Mouse (Mus musculus) mesoderm, embryonic 11.5 days (tissue): ENCODE results near the gene Olfr494.

ENCODE experiments used
- DNase-seq: peaks from one replicate; pipeline ENCODE4 v3.0.0-alpha.2; 2012; ENCODE audit warnings: low read depth, low spot score

Gene Olfr494

DNA sequence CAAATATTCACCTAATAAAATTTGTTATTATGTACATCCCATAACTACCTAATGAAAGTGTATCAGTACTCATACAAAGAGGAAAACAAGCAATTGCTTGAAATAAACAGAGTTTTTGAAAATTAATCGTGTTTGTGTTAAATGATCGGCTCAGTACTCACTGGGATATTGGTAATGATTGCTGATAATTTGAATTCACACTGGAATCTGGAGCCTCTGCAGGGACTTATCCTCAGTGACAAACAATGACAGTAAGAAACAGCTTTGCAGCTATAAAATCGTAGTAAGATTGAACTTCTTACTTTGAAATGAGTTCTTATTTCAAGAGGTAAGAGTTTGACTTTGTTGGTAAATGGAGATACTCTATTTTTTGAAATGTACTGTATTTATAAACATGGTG, at the start of gene Olfr494:
Gene Olfr494 (plus strand): TSS at position 301 of the 400 bp plus-strand sequence.
- DNase-seq: no peak

DNA sequence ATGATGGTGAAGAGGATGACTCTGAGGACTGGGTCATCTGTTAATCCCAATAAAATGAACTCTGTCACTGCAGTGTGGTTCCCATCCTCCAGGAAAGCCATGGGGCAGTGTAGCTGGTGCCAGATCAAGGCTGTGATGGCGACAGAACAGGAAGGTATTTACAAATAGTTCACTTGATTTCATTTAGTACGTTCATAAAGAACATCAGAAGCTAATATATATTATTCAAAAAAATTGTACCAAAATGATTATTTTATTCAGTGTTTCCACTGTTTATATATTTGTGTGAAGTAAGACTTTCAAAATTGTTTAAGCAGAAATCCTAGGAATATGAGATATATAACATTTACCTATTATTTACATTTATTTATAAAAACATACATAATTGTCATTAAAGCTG, 41.6 kb upstream of the Olfr494 start, which contains the start of gene Olfr492:
Gene Olfr492 (minus strand): TSS at position 101 of the 400 bp plus-strand sequence.
- no peak for DNase-seq

DNA sequence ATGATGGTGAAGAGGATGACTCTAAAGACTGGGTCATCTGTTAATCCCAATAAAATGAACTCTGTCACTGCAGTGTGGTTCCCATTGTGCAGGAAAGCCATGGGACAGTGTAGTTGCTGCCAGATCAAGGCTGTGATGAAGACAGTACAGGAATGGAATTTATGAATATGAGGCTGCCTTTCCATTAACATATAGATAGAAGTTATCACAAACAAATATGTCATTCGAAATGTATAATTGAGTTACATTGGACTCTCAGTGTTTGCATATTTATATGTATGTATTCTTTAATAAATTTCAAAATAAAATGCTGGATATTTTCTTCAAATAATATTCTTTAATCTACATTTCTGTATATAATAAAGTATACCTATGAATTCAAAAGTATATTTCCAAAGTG, 18.3 kb upstream of the Olfr494 start, which contains the start of gene Olfr493:
Gene Olfr493 (minus strand): TSS at position 101 of the 400 bp plus-strand sequence.
- DNase-seq: no peak

DNA sequence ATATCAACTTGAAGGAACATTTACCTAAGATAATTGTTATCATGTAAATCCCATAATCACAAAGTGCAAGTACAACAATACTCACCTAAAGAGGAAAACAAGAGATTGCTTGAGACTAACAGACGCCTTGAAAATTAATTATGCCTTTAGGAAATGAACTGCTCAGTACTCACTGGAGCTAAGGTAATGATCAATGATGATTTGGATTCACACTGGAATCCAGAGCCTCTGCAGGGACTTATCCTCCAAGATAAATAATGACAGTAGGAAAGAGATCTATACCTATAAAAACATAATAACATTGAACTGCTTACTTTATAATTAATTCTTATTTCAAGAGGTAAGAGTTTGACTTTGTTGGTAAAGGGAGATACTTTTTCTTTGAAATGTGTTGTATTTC, 27.7 kb downstream of the Olfr494 start, which contains the start of gene Olfr495:
Gene Olfr495 (plus strand): TSS at position 301 of the 400 bp plus-strand sequence.
- no peak for DNase-seq
